Mouse (Mus musculus): ENCODE measurements around the gene Sncg.

DNA sequence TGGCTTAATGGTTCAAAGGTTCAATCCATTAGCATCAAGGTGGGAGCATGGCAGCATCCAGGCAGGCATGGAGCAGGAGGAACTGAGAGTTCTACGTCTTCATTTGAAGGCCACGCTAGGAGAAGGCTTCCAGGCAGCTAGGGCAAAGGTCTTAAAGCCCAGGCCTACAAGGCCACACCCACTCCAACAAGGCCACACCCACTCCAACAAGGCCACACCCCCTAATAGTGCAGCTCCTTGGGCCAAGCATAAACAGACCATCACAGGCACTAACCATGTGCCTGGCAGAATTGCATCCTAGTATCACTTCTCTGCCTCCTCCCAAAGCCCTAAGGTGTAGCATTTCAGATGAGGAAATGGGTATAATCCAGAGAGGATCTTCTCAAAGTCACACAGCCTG lies 2.8 kb downstream of the Sncg start:
- TF ChIP-seq CTCF (IDR thresholded peaks at IDR 0.05; ENCODE audit: low read depth) (no peak), EP300 (IDR thresholded peaks at IDR 0.05; ENCODE audit: low read depth) (no peak)

Measured in heart, postnatal 0 days (tissue).